ENCODE assay signal across 11 mouse cellular contexts in the genomic region with DNA sequence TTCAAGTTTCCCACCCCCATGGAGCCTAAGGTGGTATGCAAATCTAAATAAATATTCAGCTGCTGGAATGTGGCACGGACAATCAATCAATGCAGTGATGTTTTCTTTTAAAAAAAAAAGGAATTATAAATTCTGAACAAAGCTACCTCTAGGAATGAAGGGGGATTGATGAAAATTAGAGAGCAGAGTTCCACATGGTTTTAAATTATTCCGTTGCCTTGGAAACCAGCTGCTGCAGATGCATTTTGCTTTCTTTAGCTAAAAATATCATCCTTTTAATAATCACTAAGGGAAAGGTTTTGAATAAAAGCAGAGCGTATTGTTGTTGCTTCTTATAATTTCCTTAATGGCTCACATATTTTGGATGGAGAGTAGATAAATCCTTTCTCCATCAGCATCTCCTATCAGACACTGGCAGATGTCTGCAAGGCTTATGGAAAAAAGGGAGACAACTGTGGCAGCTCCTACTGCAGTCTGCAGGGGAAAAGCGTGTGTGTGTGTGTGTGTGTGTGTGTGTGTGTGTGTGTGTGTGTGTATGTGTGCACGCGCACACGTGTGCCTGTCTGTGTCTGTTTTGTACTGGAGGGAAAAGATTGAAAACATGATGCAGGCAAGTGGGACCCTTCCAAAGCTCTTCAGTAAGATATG. TPM values are rescaled to one million over a fixed set of nuclear protein-coding genes. Genes with fewer than 3 reads are reported as not detected.
DNase-seq lines count a peak whose midpoint lies in the region; ATAC-seq lines count a peak whose summit lies in the region.
"Had no signal": no experiment of that assay in that cellular context is flagged by ENCODE, and none has a peak within 500 bp of the region (broad histone marks: within the 10 kb centered on the region; RNA-seq: fewer than 3 reads in every experiment).

No protein-coding gene starts in this region.

- WGBS in forebrain, embryonic 11.5 days: 34% methylated on average over 7 of the region's 7 CpGs
- WGBS in limb, embryonic 10.5 days: 45% methylated on average over 7 of the region's 7 CpGs
- WGBS in neural tube, embryonic 11.5 days: 33% methylated on average over 7 of the region's 7 CpGs

- peak overlapping the region; percentile 26 for H3K4me2 ChIP-seq in forebrain, embryonic 11.5 days (ENCODE audit: low read depth, low read length, severe bottlenecking)
- H3K4me2 ChIP-seq in neural tube, embryonic 11.5 days (ENCODE audit: low read depth): peak overlapping the region; percentile 35
- H3K4me2 ChIP-seq: heart, embryonic 12.5 days; lung, embryonic 15.5 days had no signal

- peak; percentile 46 for DNase-seq in embryo, embryonic 11 days
- DNase-seq in forebrain, embryonic 11.5 days (ENCODE audit: low spot score): peak; percentile 69
- DNase-seq in limb, embryonic 10.5 days (ENCODE audit: low spot score): peak; percentile 39
- DNase-seq in neural tube, embryonic 11.5 days (ENCODE audit: low spot score): peak; percentile 36
- no peak for DNase-seq in adrenal gland, postnatal 25 days
- DNase-seq in Muller cell, postnatal 12 days (ENCODE audit: inconsistent ontology term): no peak
- DNase-seq in heart, postnatal 4 days: no peak
- DNase-seq: cerebellum, adult 18-20 months had no signal

- H3K9ac ChIP-seq in forebrain, embryonic 11.5 days (ENCODE audit: low read length): 0 out of 2 replicates have a peak overlapping the region, but pooled peaks have one; percentile 29
- 0 out of 2 replicates have a peak overlapping the region, but pooled peaks have one; percentile 6 for H3K9ac ChIP-seq in neural tube, embryonic 11.5 days (ENCODE audit: low read length)
- H3K9ac ChIP-seq: heart, embryonic 12.5 days; lung, embryonic 15.5 days had no signal

- ATAC-seq in forebrain, embryonic 11.5 days (replicated peaks; ENCODE audit: low FRiP score): peak; percentile 27; the same call in 1 of the 2 replicates
- peak; percentile 42; the same call in 1 of the 2 replicates for ATAC-seq in neural tube, embryonic 11.5 days (ENCODE audit: insufficient read depth, low FRiP score, low TSS enrichment)
- ATAC-seq: intestine, embryonic 16.5 days had no signal

- no peaks in the 10 kb centered on the region for H3K9me3 ChIP-seq in forebrain, embryonic 11.5 days (ENCODE audit: control insufficient read depth, low read length)
- no peaks in the 10 kb centered on the region for H3K9me3 ChIP-seq in limb, embryonic 10.5 days (replicated peaks)
- no peaks in the 10 kb centered on the region for H3K9me3 ChIP-seq in neural tube, embryonic 11.5 days (ENCODE audit: control insufficient read depth, low read length)
- H3K9me3 ChIP-seq: lung, embryonic 15.5 days had no signal

- no peaks in the 10 kb centered on the region for H3K27me3 ChIP-seq in forebrain, embryonic 11.5 days (ENCODE audit: control insufficient read depth, insufficient read depth, low read length)
- H3K27me3 ChIP-seq in limb, embryonic 10.5 days (ENCODE audit: low read depth, poor library complexity, severe bottlenecking): no peaks in the 10 kb centered on the region
- H3K27me3 ChIP-seq in neural tube, embryonic 11.5 days (ENCODE audit: control insufficient read depth, insufficient read depth, low read length): no peaks in the 10 kb centered on the region
- H3K27me3 ChIP-seq: heart, embryonic 12.5 days; lung, embryonic 15.5 days had no signal

- H3K4me3 ChIP-seq in forebrain, embryonic 11.5 days (ENCODE audit: low read depth, low read length): peak overlapping the region; percentile 5; the same call in 1 of the 2 replicates
- peak overlapping the region; percentile 58; the same call in 1 of the 2 replicates for H3K4me3 ChIP-seq in limb, embryonic 10.5 days
- H3K4me3 ChIP-seq in neural tube, embryonic 11.5 days (ENCODE audit: low read depth, low read length): peak overlapping the region; percentile 13
- H3K4me3 ChIP-seq: heart, embryonic 12.5 days; lung, embryonic 15.5 days had no signal

- 0 out of 2 replicates have a peak overlapping the region, but pooled peaks have one; percentile 41 for H3K27ac ChIP-seq in forebrain, embryonic 11.5 days (ENCODE audit: low read depth, low read length)
- no peak overlapping the region for H3K27ac ChIP-seq in limb, embryonic 10.5 days
- no peak overlapping the region for H3K27ac ChIP-seq in neural tube, embryonic 11.5 days (ENCODE audit: low read depth, low read length)
- H3K27ac ChIP-seq: lung, embryonic 15.5 days had no signal

- H3K36me3 ChIP-seq in forebrain, embryonic 11.5 days (ENCODE audit: control insufficient read depth, insufficient read depth, low read length): no peaks in the 10 kb centered on the region
- 0 out of 2 replicates have a peak, but pooled peaks cover 4% of the 10 kb centered on the region for H3K36me3 ChIP-seq in limb, embryonic 10.5 days
- no peaks in the 10 kb centered on the region for H3K36me3 ChIP-seq in neural tube, embryonic 11.5 days (ENCODE audit: control insufficient read depth, insufficient read depth, low read length)
- H3K36me3 ChIP-seq: heart, embryonic 12.5 days; lung, embryonic 15.5 days had no signal

- H3K4me1 ChIP-seq in forebrain, embryonic 11.5 days (replicated peaks; ENCODE audit: control insufficient read depth, insufficient read depth, low read length): 0 out of 2 replicates have a peak, but pooled peaks cover 2% of the 10 kb centered on the region
- H3K4me1 ChIP-seq in limb, embryonic 10.5 days: peaks cover 29% of the 10 kb centered on the region; the same call in 1 of the 2 replicates
- H3K4me1 ChIP-seq in neural tube, embryonic 11.5 days (ENCODE audit: control insufficient read depth, insufficient read depth, low read length): 0 out of 2 replicates have a peak, but pooled peaks cover 3% of the 10 kb centered on the region
- H3K4me1 ChIP-seq: lung, embryonic 15.5 days had no signal

RNA-seq across cellular contexts. Expression of gene Csrnp3, which starts 2.0 kb away (rescaled TPM):
- polyA plus RNA-seq in forebrain, embryonic 11.5 days (2014; fragmentation: Nextera tagmentation; extraction: Ambion mirVana): 13.4 and 14.5 TPM in 2 replicates
- polyA plus RNA-seq in limb, embryonic 10.5 days (2016; fragmentation: Nextera tagmentation; extraction: Ambion mirVana): 6.9 and 12.4 TPM in 2 replicates
- polyA plus RNA-seq in neural tube, embryonic 11.5 days (2014; fragmentation: Nextera tagmentation; extraction: Ambion mirVana): 15.5 and 16.7 TPM in 2 replicates
- 0.76 and 0.91 TPM in 2 replicates for total RNA-seq in adrenal gland, postnatal 25 days (2021)
- total RNA-seq in heart, postnatal 4 days (2021): 1 to 10 TPM in 1 of 2 experiments, under 1 TPM in 1; 0.71 to 1.1 TPM

Comparison
In these comparisons a context has a peak if more than half of its experiments do, and no peak if none do; other contexts are left out.
1. DNase-seq: peak in embryo, embryonic 11 days (single experiment), forebrain, embryonic 11.5 days (single experiment), limb, embryonic 10.5 days (single experiment) and neural tube, embryonic 11.5 days (single experiment); none in adrenal gland, postnatal 25 days (single experiment), Muller cell, postnatal 12 days (single experiment) and heart, postnatal 4 days (single experiment).
2. H3K4me3 ChIP-seq: peak in every context shown above with its lines; median percentile 58 in limb, embryonic 10.5 days; 13 in neural tube, embryonic 11.5 days; 5 in forebrain, embryonic 11.5 days.